Mouse (Mus musculus) cerebellum, adult 2 months (tissue): ENCODE measurements at regions not wholly inside any gene's neighbourhood (a gene's known extent, or its start where the extent isn't known, plus 50 kb on each side); places are given as distances from the start of the nearest gene placed in this dataset.

ENCODE experiments used
- CTCF ChIP-seq: fragments of 200-500 bp; IDR thresholded peaks from 2 replicates; pipeline ENCODE4 v1.5.1; 2011; ENCODE audit warnings: low read depth, mild to moderate bottlenecking, control low read depth, low read length, moderate library complexity, borderline replicate concordance; ENCODE audit not compliant: insufficient read depth
- POLR2A ChIP-seq: fragments of 200-500 bp; IDR thresholded peaks from 2 replicates; pipeline ENCODE4 v1.6.1; 2011; ENCODE audit warnings: low read length, control low read depth, borderline replicate concordance; ENCODE audit not compliant: insufficient read depth

DNA sequence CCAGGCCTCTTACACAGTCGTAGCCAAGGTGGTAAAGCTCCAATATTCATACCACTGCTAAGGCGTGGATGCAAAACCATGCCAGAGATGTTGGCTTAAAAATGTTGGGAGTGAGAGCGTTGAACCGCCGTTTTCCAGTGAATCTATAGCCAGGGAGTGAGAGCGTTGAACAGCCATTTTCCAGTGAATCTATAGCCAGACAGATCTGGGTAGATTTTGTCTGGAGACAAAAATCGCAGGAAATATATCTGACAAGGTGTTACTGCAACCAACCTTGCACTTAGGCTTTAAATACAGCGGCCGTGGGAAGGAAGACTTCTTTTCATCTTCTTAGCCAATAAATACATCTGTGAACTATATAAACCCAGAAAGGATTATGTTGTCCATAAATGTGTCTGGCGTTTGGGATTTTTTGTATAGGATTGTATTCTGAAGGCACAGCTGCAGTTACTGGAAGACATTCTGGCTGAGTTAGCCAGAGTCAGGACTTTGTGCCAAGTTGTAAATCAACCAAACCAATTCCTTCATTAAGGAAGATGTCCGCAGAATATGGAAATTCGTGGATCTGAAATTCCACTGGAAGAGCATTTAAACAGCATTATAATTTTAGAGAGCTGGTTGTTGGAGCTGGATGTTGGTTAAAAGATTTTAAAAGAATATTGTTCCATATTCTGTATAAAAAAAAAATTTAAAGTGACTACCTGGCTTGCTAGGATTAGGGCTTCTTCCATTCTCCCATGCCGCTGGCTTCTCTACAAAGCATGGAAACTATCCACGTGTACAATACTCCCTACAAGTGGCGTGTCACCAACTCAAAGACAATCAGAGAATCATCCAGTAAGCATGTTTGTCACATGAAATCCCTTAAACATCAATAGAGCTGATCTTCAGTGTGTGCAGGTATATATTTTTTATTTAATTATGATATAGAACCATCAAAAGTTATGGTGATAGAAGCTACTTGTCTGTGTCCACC is 75.8 kb upstream of the Cpm start:
- no peak for TF ChIP-seq POLR2A
- no peak for TF ChIP-seq CTCF
